Mouse (Mus musculus): Measurements from ENCODE around the gene Btrc. TPM values are rescaled to one million over a fixed set of nuclear protein-coding genes. Genes with fewer than 3 reads are reported as not detected.

Gene Btrc
- polyA plus RNA-seq, 1 experiment = 17.1 TPM

DNA sequence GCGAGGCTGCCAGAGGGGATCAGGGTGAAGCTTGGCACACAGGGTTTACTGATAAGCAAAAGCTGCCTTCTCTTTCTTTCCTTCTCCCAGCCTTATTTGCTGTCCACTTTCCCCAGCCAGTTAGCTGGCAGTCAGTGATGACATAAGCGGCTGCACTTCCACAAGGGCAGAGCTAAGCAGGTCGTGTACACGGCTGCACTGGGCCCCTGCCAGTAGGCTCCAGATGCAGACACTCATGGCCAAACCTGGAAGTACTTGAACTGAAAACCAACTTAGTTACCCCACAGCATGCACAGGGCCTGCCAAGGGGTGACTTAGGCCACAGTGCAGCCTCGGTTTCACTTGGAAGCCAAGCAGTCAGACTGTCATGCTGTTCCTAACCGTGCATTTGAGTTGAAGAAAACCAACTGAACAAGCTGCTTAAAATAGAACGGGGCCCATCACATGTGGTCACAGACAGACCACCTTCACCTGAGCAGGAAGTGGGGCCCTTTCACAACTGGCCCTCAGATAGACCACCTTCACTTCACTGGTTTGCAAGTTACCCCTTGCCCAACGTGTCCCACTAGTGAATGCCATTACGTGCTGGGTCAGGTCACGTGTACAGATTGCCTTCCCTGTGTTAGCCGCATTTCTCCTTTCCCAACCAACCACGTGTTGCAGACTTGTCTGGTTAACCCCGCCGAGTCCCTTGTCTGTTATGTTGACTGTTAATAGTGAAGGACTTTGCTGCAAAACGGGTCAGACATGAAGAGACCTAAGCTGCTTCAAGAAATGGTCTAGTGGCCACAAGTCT, 166.9 kb downstream of the Btrc start:
- no peaks in the 10 kb centered on the region for H3K27me3 ChIP-seq (ENCODE audit: control insufficient read depth, insufficient read depth, low read length)
- peak overlapping the region; percentile 1; the same call in 1 of the 2 replicates for H3K27ac ChIP-seq (ENCODE audit: control insufficient read depth, insufficient read depth, low read length)
- peaks cover 48% of the 10 kb centered on the region for H3K4me1 ChIP-seq (replicated peaks; ENCODE audit: control insufficient read depth, insufficient read depth, low read length)
- H3K36me3 ChIP-seq (ENCODE audit: control insufficient read depth, insufficient read depth, low read length) = no peaks in the 10 kb centered on the region
- no peak for TF ChIP-seq CTCF (IDR thresholded peaks at IDR 0.05; ENCODE audit: borderline replicate concordance, control insufficient read depth, extremely low read depth, insufficient read depth, low read length, poor library complexity)
- TF ChIP-seq POLR2A (IDR thresholded peaks at IDR 0.05; ENCODE audit: control insufficient read depth, extremely low read depth, insufficient read depth, low read length, poor library complexity) = no peak
- WGBS = 17% methylated on average over 15 of the region's 15 CpGs
- no peak for DNase-seq
- H3K4me3 ChIP-seq (ENCODE audit: control insufficient read depth, insufficient read depth, low read length) = no peak overlapping the region

DNA sequence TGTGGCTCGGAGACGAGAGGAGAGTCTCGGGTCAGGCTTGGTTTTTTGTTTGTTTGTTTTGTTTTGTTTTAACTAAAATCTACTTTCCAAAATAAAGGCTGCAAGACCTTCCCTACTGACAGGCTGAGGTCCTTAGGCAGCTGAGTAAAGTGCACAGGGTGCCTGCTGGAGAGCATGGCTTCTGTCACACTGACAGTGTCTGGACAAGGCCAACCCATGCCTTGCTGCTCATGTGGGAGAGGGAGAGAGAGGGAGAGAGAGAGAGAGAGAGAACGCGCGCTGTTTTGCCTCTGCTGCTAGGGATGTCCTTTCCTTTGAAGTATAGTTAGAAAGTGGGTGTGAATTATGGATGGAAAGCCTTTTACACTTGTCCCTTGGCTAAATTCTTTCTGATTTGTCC, 168.0 kb downstream of the Btrc start:
- TF ChIP-seq POLR2A (IDR thresholded peaks at IDR 0.05; ENCODE audit: control insufficient read depth, extremely low read depth, insufficient read depth, low read length, poor library complexity) = no peak
- no peak for TF ChIP-seq CTCF (IDR thresholded peaks at IDR 0.05; ENCODE audit: borderline replicate concordance, control insufficient read depth, extremely low read depth, insufficient read depth, low read length, poor library complexity)
- no peaks in the 10 kb centered on the region for H3K36me3 ChIP-seq (ENCODE audit: control insufficient read depth, insufficient read depth, low read length)
- no peak overlapping the region for H3K4me3 ChIP-seq (ENCODE audit: control insufficient read depth, insufficient read depth, low read length)
- peaks cover 48% of the 10 kb centered on the region for H3K4me1 ChIP-seq (replicated peaks; ENCODE audit: control insufficient read depth, insufficient read depth, low read length)
- H3K27me3 ChIP-seq (ENCODE audit: control insufficient read depth, insufficient read depth, low read length) = no peaks in the 10 kb centered on the region
- H3K27ac ChIP-seq (ENCODE audit: control insufficient read depth, insufficient read depth, low read length) = no peak overlapping the region
- DNase-seq = no peak
- WGBS = 57% methylated on average over 6 of the region's 6 CpGs

DNA sequence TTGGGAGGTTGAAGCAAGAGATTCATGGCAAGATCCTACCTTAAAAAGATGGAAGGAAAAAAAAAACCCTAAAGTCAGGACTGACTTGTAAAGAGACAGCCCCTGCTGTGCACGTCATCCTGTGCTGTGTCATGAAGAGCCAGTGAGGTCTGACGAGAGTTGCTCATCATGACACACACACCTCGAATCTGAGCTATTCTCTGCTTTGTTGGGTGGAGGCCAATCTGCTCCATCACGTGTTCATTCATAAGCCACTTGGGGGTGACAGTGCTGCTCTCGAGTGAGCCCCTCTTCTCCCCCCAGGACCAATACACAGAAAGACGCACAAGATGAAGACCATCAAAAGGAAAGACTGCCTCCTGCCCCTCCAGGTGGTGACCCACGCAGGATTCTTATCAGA, 170.1 kb downstream of the Btrc start:
- Histone ChIP-seq H3K4me3 (ENCODE audit: control insufficient read depth, insufficient read depth, low read length) (no peak overlapping the region), H3K36me3 (ENCODE audit: control insufficient read depth, insufficient read depth, low read length) (no peaks in the 10 kb centered on the region), H3K4me1 (replicated peaks; ENCODE audit: control insufficient read depth, insufficient read depth, low read length) (peaks cover 29% of the 10 kb centered on the region), H3K27ac (ENCODE audit: control insufficient read depth, insufficient read depth, low read length) (no peak overlapping the region), H3K27me3 (ENCODE audit: control insufficient read depth, insufficient read depth, low read length) (no peaks in the 10 kb centered on the region)
- DNase-seq = no peak
- 52% methylated on average over 7 of the region's 7 CpGs for WGBS
- no peak for TF ChIP-seq POLR2A (IDR thresholded peaks at IDR 0.05; ENCODE audit: control insufficient read depth, extremely low read depth, insufficient read depth, low read length, poor library complexity)
- TF ChIP-seq CTCF (IDR thresholded peaks at IDR 0.05; ENCODE audit: borderline replicate concordance, control insufficient read depth, extremely low read depth, insufficient read depth, low read length, poor library complexity) = no peak

DNA sequence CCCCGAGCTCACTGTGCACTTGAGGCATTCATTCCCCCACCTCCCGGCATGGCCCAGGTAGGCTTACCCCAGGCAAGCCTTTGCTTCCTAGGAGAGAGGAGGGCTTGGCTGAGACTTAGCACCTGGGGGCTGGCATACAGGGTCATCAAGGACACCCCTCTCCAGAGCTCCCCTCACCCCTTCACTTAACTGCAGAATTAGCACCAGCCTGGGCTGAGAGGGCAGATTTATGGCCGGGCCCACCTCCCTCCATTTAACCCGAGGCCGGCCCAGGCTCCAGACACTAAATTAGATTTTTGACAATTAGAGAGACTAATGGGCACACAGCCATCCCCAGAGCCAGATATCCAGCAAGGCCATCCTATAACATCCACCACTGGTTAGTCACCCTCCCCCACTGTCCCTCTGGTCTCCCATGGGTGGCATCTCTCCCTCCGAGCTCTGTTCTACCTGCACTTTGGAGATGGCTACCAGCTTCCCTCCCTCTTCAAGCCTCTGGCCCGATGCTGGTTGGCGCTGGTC, 171.7 kb downstream of the Btrc start:
- no peak overlapping the region for H3K27ac ChIP-seq (ENCODE audit: control insufficient read depth, insufficient read depth, low read length)
- peaks cover 12% of the 10 kb centered on the region for H3K4me1 ChIP-seq (replicated peaks; ENCODE audit: control insufficient read depth, insufficient read depth, low read length)
- TF ChIP-seq CTCF (IDR thresholded peaks at IDR 0.05; ENCODE audit: borderline replicate concordance, control insufficient read depth, extremely low read depth, insufficient read depth, low read length, poor library complexity) (no peak), POLR2A (IDR thresholded peaks at IDR 0.05; ENCODE audit: control insufficient read depth, extremely low read depth, insufficient read depth, low read length, poor library complexity) (no peak)
- no peak for DNase-seq
- no peaks in the 10 kb centered on the region for H3K36me3 ChIP-seq (ENCODE audit: control insufficient read depth, insufficient read depth, low read length)
- no peak overlapping the region for H3K4me3 ChIP-seq (ENCODE audit: control insufficient read depth, insufficient read depth, low read length)
- no peaks in the 10 kb centered on the region for H3K27me3 ChIP-seq (ENCODE audit: control insufficient read depth, insufficient read depth, low read length)
- WGBS = 94% methylated on average over 8 of the region's 8 CpGs

DNA sequence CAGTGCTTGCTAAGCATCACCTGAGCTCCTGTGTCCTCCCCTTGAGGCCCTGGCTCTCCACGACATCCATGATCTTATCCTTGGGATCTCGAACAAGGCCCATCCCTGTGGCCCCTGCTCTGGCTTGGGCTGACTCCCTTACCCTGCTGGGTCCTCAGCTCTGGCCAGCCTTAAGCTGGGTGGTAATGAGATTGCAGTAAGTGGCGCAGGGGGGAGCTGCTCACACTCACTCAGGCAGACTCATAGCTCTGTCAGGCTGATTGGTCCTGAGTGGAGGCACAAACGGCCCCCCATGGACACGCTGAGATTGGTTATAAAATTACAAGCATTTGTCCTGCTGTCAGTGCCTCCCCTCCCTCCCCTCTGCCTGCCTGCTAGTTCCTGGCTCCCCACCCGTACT, 172.4 kb downstream of the Btrc start:
- no peaks in the 10 kb centered on the region for H3K36me3 ChIP-seq (ENCODE audit: control insufficient read depth, insufficient read depth, low read length)
- no peak overlapping the region for H3K27ac ChIP-seq (ENCODE audit: control insufficient read depth, insufficient read depth, low read length)
- H3K4me1 ChIP-seq (replicated peaks; ENCODE audit: control insufficient read depth, insufficient read depth, low read length) = peaks cover 7% of the 10 kb centered on the region
- no peak for DNase-seq
- no peaks in the 10 kb centered on the region for H3K27me3 ChIP-seq (ENCODE audit: control insufficient read depth, insufficient read depth, low read length)
- no peak for TF ChIP-seq CTCF (IDR thresholded peaks at IDR 0.05; ENCODE audit: borderline replicate concordance, control insufficient read depth, extremely low read depth, insufficient read depth, low read length, poor library complexity)
- TF ChIP-seq POLR2A (IDR thresholded peaks at IDR 0.05; ENCODE audit: control insufficient read depth, extremely low read depth, insufficient read depth, low read length, poor library complexity) = no peak
- WGBS = 85% methylated on average over 6 of the region's 6 CpGs
- H3K4me3 ChIP-seq (ENCODE audit: control insufficient read depth, insufficient read depth, low read length) = no peak overlapping the region

DNA sequence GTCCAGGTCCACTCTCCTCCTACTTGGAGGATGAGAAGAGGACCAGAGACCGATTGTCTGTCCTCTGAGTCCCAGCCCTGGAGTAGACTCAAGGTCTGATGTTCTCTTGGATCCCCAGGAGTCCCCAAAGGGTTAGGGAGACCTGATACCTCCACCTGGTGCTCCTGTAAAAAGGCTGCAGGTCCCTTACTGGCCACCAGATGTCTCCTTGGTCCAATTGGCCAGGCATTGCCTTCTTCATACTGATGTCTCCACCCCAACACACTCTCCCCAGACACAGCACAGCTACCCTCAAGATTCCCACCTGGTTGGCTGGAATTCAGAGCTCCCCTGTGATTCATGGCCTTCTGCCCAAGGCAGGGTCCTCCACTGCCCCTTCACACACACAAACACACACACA, 174.0 kb downstream of the Btrc start:
- peak; percentile 69 for DNase-seq
- WGBS = 74% methylated on average over 1 of the region's 1 CpGs
- H3K4me3 ChIP-seq (ENCODE audit: control insufficient read depth, insufficient read depth, low read length) = no peak overlapping the region
- TF ChIP-seq POLR2A (IDR thresholded peaks at IDR 0.05; ENCODE audit: control insufficient read depth, extremely low read depth, insufficient read depth, low read length, poor library complexity) (no peak), CTCF (IDR thresholded peaks at IDR 0.05; ENCODE audit: borderline replicate concordance, control insufficient read depth, extremely low read depth, insufficient read depth, low read length, poor library complexity) (peak; percentile 25; the same call in 1 of the 2 replicates)
- peaks cover 14% of the 10 kb centered on the region for H3K4me1 ChIP-seq (replicated peaks; ENCODE audit: control insufficient read depth, insufficient read depth, low read length)
- H3K27me3 ChIP-seq (ENCODE audit: control insufficient read depth, insufficient read depth, low read length) = no peaks in the 10 kb centered on the region
- H3K36me3 ChIP-seq (ENCODE audit: control insufficient read depth, insufficient read depth, low read length) = no peaks in the 10 kb centered on the region
- H3K27ac ChIP-seq (ENCODE audit: control insufficient read depth, insufficient read depth, low read length) = no peak overlapping the region

Data from thymus, adult 2 months (tissue).